Mouse (Mus musculus): ENCODE measurements at regions not wholly inside any gene's neighbourhood (a gene's known extent, or its start where the extent isn't known, plus 50 kb on each side); places are given as distances from the start of the nearest gene placed in this dataset.

DNA sequence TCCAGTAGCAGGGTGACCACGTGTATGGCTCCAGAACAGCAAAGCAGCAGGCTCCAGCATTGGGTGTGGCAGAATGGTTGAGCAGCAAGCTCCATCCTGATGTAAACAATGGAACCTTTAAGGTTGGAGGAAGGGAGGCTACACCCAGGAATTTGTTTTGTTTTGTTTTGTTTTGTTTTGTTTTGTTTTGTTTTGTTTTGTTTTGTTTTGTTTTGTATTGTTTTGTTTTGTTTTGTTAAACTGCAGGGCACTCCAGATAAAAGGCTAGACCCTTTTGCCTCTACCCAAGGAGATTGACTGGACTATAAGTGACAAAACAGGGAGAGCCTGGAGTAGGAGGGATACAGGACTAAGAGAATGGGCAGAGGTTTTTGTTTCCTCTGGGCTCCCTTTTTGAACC lies 647.5 kb downstream of the Kcnj3 start:
- no peak for DNase-seq

DNA sequence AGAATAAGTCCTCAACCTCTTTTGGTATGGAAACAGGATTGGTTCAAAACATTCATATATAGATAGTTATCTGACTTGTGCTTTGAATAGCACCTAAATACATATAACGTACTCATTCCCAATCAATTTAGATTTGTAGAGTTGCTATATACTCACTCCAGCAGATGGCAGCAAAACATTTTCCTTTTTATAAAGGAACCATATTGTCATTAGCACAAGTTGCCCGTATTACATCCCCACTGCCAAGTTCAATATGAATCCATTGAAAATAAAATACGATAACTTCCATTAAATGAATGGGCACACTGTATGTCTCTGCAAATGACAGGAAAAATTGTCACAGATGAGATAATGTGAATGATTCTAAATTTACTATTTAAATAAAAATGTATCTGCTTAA lies 673.8 kb downstream of the Kcnj3 start:
- DNase-seq: no peak

DNA sequence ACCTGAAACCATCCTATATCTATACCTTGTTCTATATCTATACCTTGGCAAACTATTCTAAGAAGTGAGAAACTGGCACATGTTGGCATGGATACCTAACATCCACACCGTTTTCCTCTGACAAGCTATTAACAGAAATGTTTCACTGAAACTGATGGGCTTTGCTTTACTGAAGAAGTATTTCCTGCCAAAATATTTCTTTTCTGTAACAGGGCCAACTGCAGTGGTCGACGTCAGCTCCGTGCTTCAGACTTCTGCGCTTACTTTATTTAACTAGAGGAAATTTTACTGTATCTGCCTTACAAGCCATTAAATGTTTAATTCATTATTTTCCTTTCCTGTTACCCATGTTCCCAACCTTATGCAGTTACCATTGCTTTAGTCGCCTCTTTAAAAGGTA lies 674.2 kb downstream of the Kcnj3 start:
- no peak for DNase-seq

DNA sequence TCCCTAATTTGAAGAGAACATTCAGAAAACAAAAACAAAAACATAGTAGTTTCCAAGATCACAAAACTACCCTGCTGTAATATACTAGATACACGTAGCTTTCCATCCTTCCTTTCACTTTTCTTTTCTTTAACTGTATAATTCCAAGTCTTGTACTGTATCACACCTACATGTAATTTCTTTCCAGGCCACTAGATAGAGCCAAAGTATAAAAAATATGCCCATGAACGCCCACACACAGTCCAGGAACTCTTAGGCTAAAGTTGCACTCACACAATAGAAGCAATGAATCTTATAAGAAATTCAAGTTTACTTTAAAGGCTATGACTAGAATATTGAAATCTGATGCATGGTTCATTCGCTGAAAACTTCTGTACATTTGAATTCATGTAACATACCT lies 678.7 kb downstream of the Kcnj3 start:
- DNase-seq: peak; percentile 9

DNA sequence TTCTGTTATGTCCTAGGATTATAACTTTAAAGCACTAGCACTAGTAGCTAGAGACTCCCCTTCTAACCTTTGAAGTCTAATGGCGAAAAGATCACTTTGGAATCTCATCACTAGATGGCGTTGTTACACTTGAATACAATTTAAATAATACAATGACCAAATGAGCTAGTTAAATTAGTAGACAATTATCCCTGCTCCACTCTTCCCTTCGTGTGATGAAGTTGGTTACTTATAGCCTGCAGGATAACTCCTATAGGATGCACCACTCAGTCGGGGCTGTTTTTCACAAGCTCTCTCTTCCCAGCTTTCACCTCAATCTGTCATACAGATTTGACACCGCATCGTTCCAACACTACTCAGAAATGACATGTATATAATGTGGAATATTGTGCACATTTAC lies 683.6 kb downstream of the Kcnj3 start:
- no peak for DNase-seq

DNA sequence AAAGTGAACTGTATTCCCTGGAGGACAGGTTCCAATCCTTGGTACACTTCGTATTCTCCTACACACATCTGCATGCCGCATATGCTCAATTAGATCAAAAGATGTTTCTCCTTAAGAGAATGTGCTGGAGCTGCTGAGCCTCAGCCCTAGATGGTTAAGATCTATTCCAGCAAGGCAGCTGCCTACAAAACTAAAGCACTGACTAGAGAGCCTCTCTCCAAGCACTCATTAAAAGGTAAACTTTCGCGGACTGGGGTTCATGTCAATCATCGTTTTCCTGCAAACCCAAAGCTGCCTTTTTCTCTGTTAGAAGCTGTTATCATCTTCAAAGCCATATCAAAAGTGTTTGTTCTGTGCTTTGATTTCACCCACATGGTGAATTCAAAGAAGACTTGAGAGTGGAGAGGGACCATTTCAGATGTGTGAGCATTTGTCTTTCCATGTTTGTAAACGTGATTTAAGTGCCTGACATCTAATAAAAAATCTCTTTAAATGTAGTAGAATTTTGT lies 711.4 kb downstream of the Kcnj3 start:
- no peak for DNase-seq

DNA sequence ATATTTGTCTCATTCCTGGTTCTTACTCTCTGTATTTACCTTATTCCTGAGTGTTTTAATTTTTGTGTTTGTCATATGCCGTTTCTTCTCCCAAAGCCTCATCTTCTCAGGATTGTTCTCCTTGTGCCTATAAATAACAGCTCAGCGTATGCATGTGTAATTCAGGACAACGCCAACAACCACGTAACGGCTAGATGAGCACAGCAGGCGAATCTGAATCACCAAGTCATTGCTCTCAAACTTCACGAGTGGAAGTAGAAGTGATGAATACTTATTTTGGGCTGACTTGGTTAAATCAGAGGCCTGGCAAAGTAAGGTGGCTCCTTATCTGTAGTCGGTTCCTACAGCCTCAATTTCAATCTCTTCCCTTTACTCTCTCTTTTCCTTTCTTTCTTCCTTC lies 760.7 kb downstream of the Kcnj3 start:
- no peak for DNase-seq

DNA sequence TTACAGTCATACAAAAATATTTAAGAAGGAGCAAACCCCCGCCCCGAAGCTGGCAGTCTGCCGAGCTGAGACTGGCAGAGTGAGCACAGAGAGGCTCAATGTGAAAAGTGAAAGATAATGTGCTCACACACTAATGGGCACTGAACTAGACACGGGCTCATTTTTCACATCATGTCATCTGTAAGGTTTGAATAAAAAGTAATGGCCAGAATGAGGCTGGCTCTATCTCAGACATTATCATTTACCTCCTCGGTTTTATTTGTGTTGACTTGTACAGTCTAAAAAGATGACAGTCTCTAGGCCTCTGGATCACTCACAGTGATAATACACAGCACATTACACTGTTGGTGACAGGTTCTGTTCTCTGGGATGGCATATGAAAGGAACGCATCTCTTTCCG lies 791.7 kb downstream of the Kcnj3 start:
- DNase-seq: no peak

DNA sequence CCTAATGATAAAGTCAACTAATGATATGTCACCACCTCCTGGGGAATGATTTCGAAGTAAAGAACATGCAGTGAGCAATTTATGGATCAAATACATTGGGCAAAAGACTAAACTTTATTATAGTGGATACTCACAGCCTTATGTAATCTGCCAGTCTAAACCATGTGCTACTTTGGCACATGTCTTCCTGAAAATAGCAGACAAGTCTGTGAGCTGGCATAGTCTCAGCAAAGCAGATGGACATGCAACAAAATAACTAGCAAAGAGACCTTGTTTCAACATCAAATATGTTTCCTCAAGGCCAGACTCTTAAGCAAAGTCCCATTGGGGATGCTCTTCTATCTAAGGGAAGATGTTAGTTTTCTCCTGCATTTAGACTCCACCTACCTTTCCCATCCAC lies 797.3 kb downstream of the Kcnj3 start:
- no peak for DNase-seq

DNA sequence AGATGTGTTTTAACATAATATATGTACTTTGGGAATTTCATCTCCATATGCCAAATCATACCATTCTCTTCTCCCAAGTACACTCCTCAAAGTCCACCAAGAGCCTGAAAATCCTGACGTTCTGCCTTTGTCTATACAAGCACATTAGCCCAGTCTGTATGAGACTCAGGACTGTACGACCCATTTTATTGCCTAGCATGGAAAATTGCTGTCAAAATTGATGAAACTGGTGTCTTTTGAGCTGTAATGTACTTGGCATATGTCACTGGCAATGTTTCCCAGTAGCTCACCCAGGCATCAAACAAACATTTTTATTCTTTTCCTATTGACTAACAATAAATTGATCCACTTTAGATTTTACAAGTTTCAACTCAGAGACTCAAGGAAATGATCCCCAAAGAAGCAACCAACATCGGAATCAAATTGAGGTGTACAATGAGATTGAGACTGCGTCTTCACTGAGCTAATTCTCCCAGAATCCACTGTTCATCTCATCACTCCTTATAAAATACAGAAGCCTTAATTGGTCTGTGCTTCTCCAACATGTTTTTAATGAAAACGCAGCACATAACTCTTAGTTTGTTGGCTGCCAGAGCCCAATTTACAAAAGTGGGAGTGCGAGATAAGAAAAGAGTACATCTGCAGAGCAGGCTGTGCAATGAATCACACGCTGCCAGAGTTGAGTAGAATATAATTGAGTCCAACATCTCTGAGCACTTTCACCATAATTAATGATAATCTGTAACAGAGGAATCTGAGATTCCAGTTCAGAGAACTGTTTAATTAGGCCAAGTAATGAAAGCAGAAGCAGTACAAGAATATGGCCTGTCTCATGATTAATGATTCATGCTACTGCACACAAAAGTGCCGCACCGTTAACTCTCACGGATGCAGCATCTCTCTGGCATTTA lies 821.5 kb downstream of the Kcnj3 start:
- no peak for DNase-seq

DNA sequence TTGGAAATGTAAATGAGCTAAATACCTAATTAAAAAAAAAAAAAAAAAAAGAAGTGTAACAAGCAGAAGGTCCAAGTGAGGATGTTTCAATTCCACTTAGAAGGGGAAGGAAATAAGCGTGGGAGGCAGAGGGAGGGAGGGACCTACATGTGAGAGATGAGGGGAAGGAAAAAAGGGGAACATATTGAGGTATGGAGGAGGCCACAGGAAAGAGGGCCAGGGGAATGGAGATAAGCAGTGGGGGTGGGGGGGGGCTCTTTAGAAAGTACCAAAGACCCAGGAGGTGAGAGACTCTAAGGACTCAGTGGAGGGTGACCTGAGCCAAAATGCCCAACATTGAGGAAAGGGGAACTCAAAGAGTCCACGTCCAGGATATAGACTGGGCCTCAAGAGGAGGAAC lies 818.9 kb downstream of the Nr4a2 start:
- no peak for DNase-seq

DNA sequence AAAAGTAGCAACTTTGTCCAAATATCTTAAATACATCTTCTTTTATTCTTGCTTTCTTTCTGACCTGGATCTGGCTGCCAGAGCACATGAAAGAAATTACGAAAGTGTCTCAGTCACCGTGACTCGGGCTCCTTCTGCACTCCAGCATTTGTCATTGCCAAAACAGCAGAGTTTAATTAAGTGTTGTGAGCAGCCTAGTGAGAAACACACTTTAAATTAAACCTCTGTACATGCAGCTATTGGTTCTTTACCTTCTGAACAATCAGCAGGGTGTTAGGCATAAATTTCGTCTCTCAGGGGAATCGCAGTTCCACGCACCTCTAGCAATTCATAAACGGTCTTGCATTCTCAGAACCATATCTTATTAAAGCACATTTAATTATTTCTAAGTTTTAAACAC lies 802.1 kb downstream of the Nr4a2 start:
- no peak for DNase-seq

DNA sequence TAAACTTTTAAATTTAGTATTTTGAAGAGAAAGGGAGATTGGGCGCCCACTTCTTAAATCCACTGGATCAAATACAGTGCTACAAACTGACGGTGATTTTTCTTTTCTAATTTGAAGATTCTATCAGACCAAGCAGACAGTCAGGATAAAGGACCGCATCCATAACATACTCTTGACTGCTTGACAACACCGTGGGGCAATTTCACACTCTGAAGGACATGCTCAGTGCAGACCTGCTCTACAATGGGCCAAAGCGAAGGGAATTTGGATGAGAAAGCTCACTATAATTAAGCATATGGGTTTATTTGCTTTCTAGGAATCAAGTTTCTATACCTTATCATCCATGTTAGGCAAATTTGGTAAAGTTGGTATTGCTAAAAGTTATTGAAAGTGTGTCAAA lies 801.3 kb downstream of the Nr4a2 start:
- no peak for DNase-seq

DNA sequence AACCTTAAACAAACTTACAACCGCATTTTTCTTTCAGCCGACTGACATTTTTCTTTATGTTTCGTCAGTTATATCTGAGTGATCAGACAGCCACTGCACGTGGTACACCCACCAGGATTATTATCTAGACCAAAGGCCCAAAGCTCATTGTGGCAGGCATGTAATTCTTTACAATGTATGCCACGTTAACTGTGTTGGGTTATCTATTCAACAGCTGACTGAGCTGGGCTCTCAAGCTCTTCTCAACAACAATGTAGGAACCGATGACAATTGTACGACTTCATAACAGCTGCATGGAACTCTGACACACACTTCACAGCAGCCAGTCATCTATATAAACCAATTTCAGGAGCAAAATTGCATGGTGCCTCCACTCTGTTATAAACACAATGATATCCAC lies 787.8 kb downstream of the Nr4a2 start:
- DNase-seq: no peak

DNA sequence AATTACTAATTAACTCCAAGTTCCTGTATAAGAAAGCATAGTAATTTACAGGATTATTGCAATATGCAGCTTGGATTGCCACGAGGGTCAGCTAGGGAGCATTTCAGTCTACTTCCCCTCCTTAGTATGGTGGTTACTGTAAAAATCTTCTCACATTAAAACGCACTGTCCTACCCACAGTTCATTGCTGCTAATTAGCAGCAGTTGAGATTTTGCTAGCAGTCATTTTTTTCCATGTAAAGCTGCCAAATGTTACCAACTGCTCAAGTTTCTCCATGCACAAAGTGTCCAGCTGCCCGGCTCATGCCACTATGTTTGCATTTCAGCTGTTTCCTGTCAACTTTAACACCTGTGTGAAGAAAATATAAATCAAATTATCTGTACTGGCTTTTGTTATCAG lies 759.7 kb downstream of the Nr4a2 start:
- DNase-seq: no peak

Measured in right cerebral cortex, postnatal 14 days (tissue).